ENCODE assay signal across 10 mouse cellular contexts in genomic region chr11:78300917-78301316, GRCm38 (mm10). TPM values are rescaled to one million over a fixed set of nuclear protein-coding genes. Genes with fewer than 3 reads are reported as not detected.
A peak's percentile ranks its signal among the peaks of the same experiment; 100 is the strongest.
DNase-seq lines count a peak whose midpoint lies in the region; ATAC-seq lines count a peak whose summit lies in the region.
"Had no signal": no experiment of that assay in that cellular context is flagged by ENCODE, and none has a peak within 500 bp of the region (broad histone marks: within the 10 kb centered on the region; RNA-seq: fewer than 3 reads in every experiment).

No protein-coding gene starts in this region.

- H3K27ac ChIP-seq in heart, embryonic 16.5 days (ENCODE audit: low read length): peak overlapping the region; percentile 63
- H3K27ac ChIP-seq in hindbrain, embryonic 12.5 days: no peak overlapping the region; the same call in 1 of the 2 replicates

- 0 out of 2 replicates have a peak, but pooled peaks cover 11% of the 10 kb centered on the region for H3K4me1 ChIP-seq in heart, embryonic 16.5 days (ENCODE audit: control insufficient read depth, insufficient read depth, low read length)
- peaks cover 8% of the 10 kb centered on the region for H3K4me1 ChIP-seq in hindbrain, embryonic 12.5 days

- ATAC-seq in heart, embryonic 16.5 days (replicated peaks; ENCODE audit: extremely low read depth, insufficient read depth, low FRiP score): 0 out of 2 replicates have a peak, but pooled peaks have one; percentile 19
- peak; percentile 50; the same call in 1 of the 2 replicates for ATAC-seq in hindbrain, embryonic 12.5 days (ENCODE audit: low FRiP score)
- 0 out of 2 replicates have a peak, but pooled peaks have one; percentile 3 for ATAC-seq in megakaryocyte progenitor cell, adult 5-6 weeks (replicated peaks; ENCODE audit: poor library complexity)

- DNase-seq in heart, adult 11 months: no peak
- peak; percentile 53 for DNase-seq in MN1 (ENCODE audit: low spot score)
- DNase-seq in cerebellum, adult 8-10 months: no peak
- DNase-seq in T-cell, adult 2 months (ENCODE audit: low spot score): no peak
- DNase-seq in c-Kit-positive CD71-positive TER-119-positive erythroid progenitor cells, embryonic 14.5 days (ENCODE audit: low spot score): no peak

- H3K36me3 ChIP-seq in heart, embryonic 16.5 days (ENCODE audit: control insufficient read depth, insufficient read depth): peaks cover 14% of the 10 kb centered on the region
- peaks cover 21% of the 10 kb centered on the region for H3K36me3 ChIP-seq in hindbrain, embryonic 12.5 days

- H3K9me3 ChIP-seq in heart, embryonic 16.5 days (replicated peaks; ENCODE audit: control insufficient read depth, low read length): no peaks in the 10 kb centered on the region
- no peaks in the 10 kb centered on the region for H3K9me3 ChIP-seq in hindbrain, embryonic 12.5 days (replicated peaks)

- H3K4me3 ChIP-seq in heart, embryonic 16.5 days (ENCODE audit: low read length): peak overlapping the region; percentile 86
- H3K4me3 ChIP-seq in hindbrain, embryonic 12.5 days: peak overlapping the region; percentile 73

- H3K9ac ChIP-seq in heart, embryonic 16.5 days (ENCODE audit: low read length): peak overlapping the region; percentile 84
- H3K9ac ChIP-seq in hindbrain, embryonic 12.5 days: peak overlapping the region; percentile 49; the same call in 1 of the 2 replicates

- no peaks in the 10 kb centered on the region for H3K27me3 ChIP-seq in heart, embryonic 16.5 days (ENCODE audit: control insufficient read depth, insufficient read depth, low read length)
- H3K27me3 ChIP-seq in hindbrain, embryonic 12.5 days: no peaks in the 10 kb centered on the region
- H3K27me3 ChIP-seq: Patski had no signal

- peak overlapping the region; percentile 86 for H3K4me2 ChIP-seq in heart, embryonic 16.5 days (ENCODE audit: low read depth, low read length)
- H3K4me2 ChIP-seq in hindbrain, embryonic 12.5 days (replicated peaks): peak overlapping the region; percentile 93

- 60% methylated on average over 7 of the region's 7 CpGs for WGBS in heart, embryonic 16.5 days
- 74% methylated on average over 7 of the region's 7 CpGs for WGBS in hindbrain, embryonic 12.5 days

RNA-seq across cellular contexts. Expression of gene Spag5, which starts 0.4 kb away (rescaled TPM):
- polyA plus RNA-seq in heart, embryonic 16.5 days (2015; fragmentation: Nextera tagmentation; extraction: Ambion mirVana): 27.7 and 28.5 TPM in 2 replicates
- 29.4 and 35.9 TPM in 2 replicates for polyA plus RNA-seq in hindbrain, embryonic 12.5 days (2016; fragmentation: Nextera tagmentation; extraction: Ambion mirVana)
- 27.0 and 30.0 TPM in 2 replicates for total RNA-seq in megakaryocyte progenitor cell, adult 5-6 weeks (2015)
- 52.6 and 54.0 TPM in 2 replicates for total RNA-seq in megakaryocyte progenitor cell, adult 5-6 weeks (2017)

RNA-seq across cellular contexts. Expression of gene BC030499, which starts 10.3 kb away (rescaled TPM):
- polyA plus RNA-seq in heart, embryonic 16.5 days (2015; fragmentation: Nextera tagmentation; extraction: Ambion mirVana): 0.32 and 0.51 TPM in 2 replicates
- 0.34 and 0.51 TPM in 2 replicates for polyA plus RNA-seq in hindbrain, embryonic 12.5 days (2016; fragmentation: Nextera tagmentation; extraction: Ambion mirVana)
- 0.22 and 0.30 TPM in 2 replicates for total RNA-seq in megakaryocyte progenitor cell, adult 5-6 weeks (2015)
- total RNA-seq in megakaryocyte progenitor cell, adult 5-6 weeks (2017): 0.14 and 2.0 TPM in 2 replicates
- total RNA-seq: hematopoietic stem cell, adult 5-6 weeks had no signal

RNA-seq across cellular contexts. Expression of gene Aldoc, which starts 21.9 kb away (rescaled TPM):
- polyA plus RNA-seq in heart, embryonic 16.5 days (2015; fragmentation: Nextera tagmentation; extraction: Ambion mirVana): 29.0 and 30.7 TPM in 2 replicates
- polyA plus RNA-seq in hindbrain, embryonic 12.5 days (2016; fragmentation: Nextera tagmentation; extraction: Ambion mirVana): 16.8 and 20.1 TPM in 2 replicates
- 0.15 and 1.0 TPM in 2 replicates for total RNA-seq in megakaryocyte progenitor cell, adult 5-6 weeks (2015)
- total RNA-seq in megakaryocyte progenitor cell, adult 5-6 weeks (2017): 0.17 and 0.54 TPM in 2 replicates

RNA-seq across cellular contexts. Expression of gene Pigs, which starts 27.3 kb away (rescaled TPM):
- 52.3 and 56.3 TPM in 2 replicates for polyA plus RNA-seq in heart, embryonic 16.5 days (2015; fragmentation: Nextera tagmentation; extraction: Ambion mirVana)
- 76.9 and 77.1 TPM in 2 replicates for polyA plus RNA-seq in hindbrain, embryonic 12.5 days (2016; fragmentation: Nextera tagmentation; extraction: Ambion mirVana)
- 25.6 and 28.6 TPM in 2 replicates for total RNA-seq in megakaryocyte progenitor cell, adult 5-6 weeks (2015)
- 13.3 and 15.6 TPM in 2 replicates for total RNA-seq in megakaryocyte progenitor cell, adult 5-6 weeks (2017)

RNA-seq across cellular contexts. Expression of gene 2610507B11Rik, which starts 39.4 kb away (rescaled TPM):
- polyA plus RNA-seq in heart, embryonic 16.5 days (2015; fragmentation: Nextera tagmentation; extraction: Ambion mirVana): 67.1 and 70.8 TPM in 2 replicates
- polyA plus RNA-seq in hindbrain, embryonic 12.5 days (2016; fragmentation: Nextera tagmentation; extraction: Ambion mirVana): 80.4 and 80.7 TPM in 2 replicates
- 49.4 and 56.6 TPM in 2 replicates for total RNA-seq in megakaryocyte progenitor cell, adult 5-6 weeks (2015)
- total RNA-seq in megakaryocyte progenitor cell, adult 5-6 weeks (2017): 71.2 and 71.5 TPM in 2 replicates
